Mouse (Mus musculus) intestine, embryonic 15.5 days (tissue): Measurements from ENCODE around the gene Ppp2r5a. TPM values are rescaled to one million over a fixed set of nuclear protein-coding genes. Genes with fewer than 3 reads are reported as not detected.

ENCODE experiments used
- ATAC-seq: fragments of 200-750 bp; cut with Nextera tagmentation; 2 replicates; pipeline ENCODE4 v1.8.0; 2017; ENCODE audit warnings: moderate TSS enrichment, moderate library complexity
- H3K27ac ChIP-seq: fragments of 300-500 bp; sonication (generic); 2 replicates; pipeline ENCODE4 v1.5.1; 2015; ENCODE audit warnings: mild to moderate bottlenecking, inconsistent platforms
- H3K27me3 ChIP-seq: fragments of 300-500 bp; sonication (generic); replicated peaks from 2 replicates; pipeline ENCODE4 v1.6.1; 2015; ENCODE audit warnings: inconsistent platforms
- H3K36me3 ChIP-seq: fragments of 300-500 bp; sonication (generic); 2 replicates; pipeline ENCODE4 v1.6.1; 2015; ENCODE audit warnings: inconsistent platforms
- H3K4me1 ChIP-seq: fragments of 300-500 bp; sonication (generic); replicated peaks from 2 replicates; pipeline ENCODE4 v1.6.1; 2015; ENCODE audit warnings: inconsistent platforms
- H3K4me2 ChIP-seq: fragments of 300-500 bp; sonication (generic); replicated peaks from 2 replicates; pipeline ENCODE4 v1.6.1; 2015; ENCODE audit warnings: mild to moderate bottlenecking, inconsistent platforms
- H3K4me3 ChIP-seq: fragments of 300-500 bp; sonication (generic); replicated peaks from 2 replicates; pipeline ENCODE4 v1.5.1; 2015; ENCODE audit warnings: inconsistent platforms
- H3K9ac ChIP-seq: fragments of 300-500 bp; sonication (generic); 2 replicates; pipeline ENCODE4 v1.6.1; 2015; ENCODE audit warnings: inconsistent platforms
- H3K9me3 ChIP-seq: fragments of 300-500 bp; sonication (generic); 2 replicates; pipeline ENCODE4 v1.6.1; 2016; ENCODE audit warnings: inconsistent platforms
- WGBS: fragments of 180-500 bp; shearing (Covaris S2); methylation state at CpG from one replicate; pipeline ENCODE4 v1.1.7; 2015; 5-methylcytosine and 5-hydroxymethylcytosine counted together
- polyA plus RNA-seq: library from polyadenylated mRNA; unstranded; fragments of >200 nt; fragmentation: Nextera tagmentation; extraction: Ambion mirVana; gene quantifications from 2 replicates; pipeline ENCODE4 v1.2.1, GENCODE M21; 2015

The Ppp2r5a gene
- polyA plus RNA-seq, 1 experiment from 2014 or later: 23.7 TPM

DNA sequence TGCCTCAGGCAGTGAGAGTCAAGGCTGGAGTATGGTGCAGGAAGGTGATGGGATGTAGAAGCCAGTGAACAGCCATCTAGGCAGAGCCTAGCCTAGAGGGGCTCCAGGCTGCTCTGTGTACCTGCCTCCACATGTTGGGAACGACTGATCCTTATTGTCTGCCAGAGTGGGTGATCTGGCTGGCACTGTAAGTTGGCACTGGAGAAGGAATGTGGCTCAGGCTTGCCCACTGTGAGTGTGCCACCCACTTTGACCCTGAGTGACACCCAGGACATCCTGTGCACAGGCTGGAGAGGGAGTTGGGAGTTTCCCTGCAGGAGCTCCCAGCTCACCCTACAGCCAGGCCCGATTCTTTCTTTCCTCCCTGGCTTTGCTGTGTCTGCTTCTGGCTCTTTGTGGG is 63.2 kb downstream of the Ppp2r5a start:
- H3K27ac ChIP-seq: no peak overlapping the region
- no peak overlapping the region for H3K4me3 ChIP-seq
- no peaks in the 10 kb centered on the region for H3K4me1 ChIP-seq
- no peaks in the 10 kb centered on the region for H3K9me3 ChIP-seq
- 83% methylated on average over 2 of the region's 2 CpGs for whole genome bisulfite sequencing
- no peaks in the 10 kb centered on the region for H3K27me3 ChIP-seq
- ATAC-seq: no peak
- no peak overlapping the region for H3K4me2 ChIP-seq
- no peak overlapping the region for H3K9ac ChIP-seq
- H3K36me3 ChIP-seq: peaks cover 30% of the 10 kb centered on the region

- H3K27ac ChIP-seq: no peak overlapping the region
- peaks cover 15% of the 10 kb centered on the region; the same call in 1 of the 2 replicates for H3K36me3 ChIP-seq
- 81% methylated on average over 5 of the region's 5 CpGs for WGBS
- no peak overlapping the region for H3K4me3 ChIP-seq
- no peaks in the 10 kb centered on the region for H3K4me1 ChIP-seq
- H3K9ac ChIP-seq: no peak overlapping the region
- no peak for ATAC-seq
- no peaks in the 10 kb centered on the region for H3K9me3 ChIP-seq
- H3K4me2 ChIP-seq: no peak overlapping the region
- no peaks in the 10 kb centered on the region for H3K27me3 ChIP-seq
Observed at GRCm38 (mm10) chr1:191334500-191334899, 68.6 kb downstream of the Ppp2r5a start.

DNA sequence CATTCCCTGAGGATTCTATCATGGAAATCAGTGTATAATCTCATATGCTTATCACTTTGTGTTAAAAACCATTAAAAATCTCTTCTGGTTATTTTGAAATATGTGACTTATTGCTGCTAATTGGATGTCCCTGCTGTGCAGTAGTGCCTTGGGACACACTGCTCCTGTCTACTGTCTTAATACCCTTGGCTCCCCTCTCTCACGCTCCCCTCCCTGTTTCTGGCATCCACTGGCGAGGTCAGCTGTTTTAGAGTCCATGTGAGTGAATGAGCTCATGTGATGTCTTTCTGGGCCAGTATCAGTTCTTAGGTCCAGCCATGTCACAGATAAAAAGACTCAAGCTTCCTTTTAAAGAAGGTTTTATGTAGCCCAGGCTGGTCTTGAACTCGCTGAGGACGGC is 72.7 kb downstream of the Ppp2r5a start:
- H3K9ac ChIP-seq: no peak overlapping the region
- peaks cover 22% of the 10 kb centered on the region for H3K4me1 ChIP-seq
- no peak overlapping the region for H3K27ac ChIP-seq
- no peaks in the 10 kb centered on the region for H3K27me3 ChIP-seq
- H3K4me3 ChIP-seq: no peak overlapping the region
- 93% methylated on average over 4 of the region's 4 CpGs for WGBS
- no peak for ATAC-seq
- 0 out of 2 replicates have a peak, but pooled peaks cover 3% of the 10 kb centered on the region for H3K36me3 ChIP-seq
- no peak overlapping the region for H3K4me2 ChIP-seq
- no peaks in the 10 kb centered on the region for H3K9me3 ChIP-seq

DNA sequence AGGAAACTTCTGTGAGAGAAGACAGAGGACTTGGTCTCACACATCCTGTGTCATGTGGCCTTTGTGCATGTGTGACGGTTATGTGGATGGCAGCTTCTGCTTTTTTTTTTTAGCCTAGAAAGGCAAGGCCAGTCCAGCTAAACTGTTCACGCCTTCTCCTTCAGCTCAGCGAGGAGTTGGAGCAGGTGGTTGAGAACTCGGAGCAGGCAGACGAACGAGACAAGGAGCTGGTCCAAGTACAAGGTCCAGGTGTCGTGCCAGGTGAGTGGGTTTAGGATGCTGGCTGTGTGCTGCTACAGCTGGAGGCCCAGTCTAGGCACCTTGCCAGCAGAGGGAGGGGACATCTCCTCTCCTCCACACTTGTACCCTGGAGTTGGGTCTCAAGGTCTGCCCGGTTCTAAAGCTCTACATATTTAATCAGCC is 75.0 kb downstream of the Ppp2r5a start:
- H3K4me2 ChIP-seq: peak overlapping the region; percentile 94
- 58% methylated on average over 8 of the region's 8 CpGs for WGBS
- no peaks in the 10 kb centered on the region for H3K36me3 ChIP-seq
- H3K27ac ChIP-seq: peak overlapping the region; percentile 48; the same call in 1 of the 2 replicates
- H3K9me3 ChIP-seq: no peaks in the 10 kb centered on the region
- no peak overlapping the region for H3K4me3 ChIP-seq
- ATAC-seq: peak; percentile 55
- H3K4me1 ChIP-seq: peaks cover 23% of the 10 kb centered on the region
- no peak overlapping the region for H3K9ac ChIP-seq
- H3K27me3 ChIP-seq: no peaks in the 10 kb centered on the region

- no peak overlapping the region for H3K4me3 ChIP-seq
- peak overlapping the region; percentile 94 for H3K4me2 ChIP-seq
- H3K27me3 ChIP-seq: no peaks in the 10 kb centered on the region
- H3K9me3 ChIP-seq: no peaks in the 10 kb centered on the region
- H3K9ac ChIP-seq: no peak overlapping the region
- WGBS: 79% methylated on average over 8 of the region's 8 CpGs
- H3K36me3 ChIP-seq: no peaks in the 10 kb centered on the region
- H3K27ac ChIP-seq: no peak overlapping the region
- no peak for ATAC-seq
- peaks cover 23% of the 10 kb centered on the region for H3K4me1 ChIP-seq
Observed at GRCm38 (mm10) chr1:191327258-191327657, 75.8 kb downstream of the Ppp2r5a start.

DNA sequence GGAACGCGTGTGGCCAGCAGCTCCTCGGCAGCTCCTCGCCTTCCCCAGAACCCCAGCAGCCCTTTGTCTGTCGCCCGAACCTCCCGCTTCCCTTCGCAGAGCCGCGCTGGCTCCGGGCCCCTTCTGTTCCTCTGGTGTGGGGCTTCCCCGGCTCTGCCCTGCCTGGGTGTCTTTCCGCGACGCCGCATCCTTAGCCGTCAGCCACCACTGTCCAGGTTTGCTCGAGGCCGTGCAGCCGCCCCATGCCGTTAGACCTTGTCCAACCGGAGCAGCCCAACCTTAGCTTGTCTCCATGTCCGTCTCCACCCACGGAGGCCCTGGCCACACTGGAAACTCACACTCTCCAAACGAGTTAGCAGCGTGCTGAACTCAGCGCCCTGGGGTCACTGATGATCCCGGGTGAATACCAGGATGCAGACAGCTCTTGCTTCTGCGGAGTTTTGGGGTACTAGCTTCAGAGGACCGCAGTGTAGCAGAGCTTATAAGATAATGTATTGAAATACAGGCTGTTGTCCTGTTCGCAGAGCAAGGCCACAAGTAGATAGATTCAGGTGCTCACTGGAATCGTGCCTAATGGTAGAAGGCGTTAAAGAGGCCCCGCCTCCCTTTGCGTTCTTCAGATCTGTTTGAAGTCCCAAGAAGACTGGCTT is 76.7 kb downstream of the Ppp2r5a start:
- WGBS: under 1% methylated on average over 35 of the region's 35 CpGs

GRCm38 (mm10) chr1:191325726-191326232 is 77.3 kb downstream of the Ppp2r5a start, which contains the start of gene Tmem206:
Gene Tmem206, plus strand, starts transcription at chr1:191325912.
- peak within 1 kb of the TSS; percentile 84 for H3K9ac ChIP-seq
- no peaks in the 10 kb centered on the region for H3K36me3 ChIP-seq
- H3K27ac ChIP-seq: peak within 1 kb of the TSS; percentile 64
- ATAC-seq: peak; percentile 95
- H3K4me1 ChIP-seq: peaks cover 23% of the 10 kb centered on the region
- H3K4me2 ChIP-seq: peak within 1 kb of the TSS; percentile 94
- H3K4me3 ChIP-seq: peak within 1 kb of the TSS; percentile 65
- under 1% methylated on average over 42 of the region's 42 CpGs for WGBS
- no peaks in the 10 kb centered on the region for H3K9me3 ChIP-seq
- no peaks in the 10 kb centered on the region for H3K27me3 ChIP-seq

More for the DNA sequence above, 76.7 kb downstream of the Ppp2r5a start:
- Histone ChIP-seq H3K4me3 (peak overlapping the region; percentile 65), H3K27ac (peak overlapping the region; percentile 64), H3K27me3 (no peaks in the 10 kb centered on the region), H3K9ac (peak overlapping the region; percentile 84), H3K36me3 (no peaks in the 10 kb centered on the region), H3K9me3 (no peaks in the 10 kb centered on the region), H3K4me2 (peak overlapping the region; percentile 94), H3K4me1 (peaks cover 23% of the 10 kb centered on the region)
- ATAC-seq: peak; percentile 74

- 79% methylated on average over 7 of the region's 7 CpGs for WGBS
- no peaks in the 10 kb centered on the region for H3K27me3 ChIP-seq
- ATAC-seq: peak; percentile 6; the same call in 1 of the 2 replicates
Observed at GRCm38 (mm10) chr1:191324733-191325590, 78.1 kb downstream of the Ppp2r5a start.

GRCm38 (mm10) chr1:191323381-191323780 is 79.7 kb downstream of the Ppp2r5a start:
- no peak overlapping the region for H3K4me3 ChIP-seq
- H3K27ac ChIP-seq: no peak overlapping the region
- H3K9ac ChIP-seq: no peak overlapping the region
- H3K9me3 ChIP-seq: no peaks in the 10 kb centered on the region
- H3K36me3 ChIP-seq: no peaks in the 10 kb centered on the region
- no peak overlapping the region for H3K4me2 ChIP-seq
- WGBS: 84% methylated on average over 3 of the region's 3 CpGs
- H3K27me3 ChIP-seq: no peaks in the 10 kb centered on the region
- peaks cover 22% of the 10 kb centered on the region for H3K4me1 ChIP-seq
- no peak for ATAC-seq

More at GRCm38 (mm10) chr1:191324733-191325590, 78.1 kb downstream of the Ppp2r5a start:
- Histone ChIP-seq H3K9me3 (no peaks in the 10 kb centered on the region), H3K4me2 (peak overlapping the region; percentile 94), H3K4me1 (peaks cover 23% of the 10 kb centered on the region), H3K36me3 (no peaks in the 10 kb centered on the region), H3K9ac (no peak overlapping the region), H3K4me3 (no peak overlapping the region), H3K27ac (no peak overlapping the region)

DNA sequence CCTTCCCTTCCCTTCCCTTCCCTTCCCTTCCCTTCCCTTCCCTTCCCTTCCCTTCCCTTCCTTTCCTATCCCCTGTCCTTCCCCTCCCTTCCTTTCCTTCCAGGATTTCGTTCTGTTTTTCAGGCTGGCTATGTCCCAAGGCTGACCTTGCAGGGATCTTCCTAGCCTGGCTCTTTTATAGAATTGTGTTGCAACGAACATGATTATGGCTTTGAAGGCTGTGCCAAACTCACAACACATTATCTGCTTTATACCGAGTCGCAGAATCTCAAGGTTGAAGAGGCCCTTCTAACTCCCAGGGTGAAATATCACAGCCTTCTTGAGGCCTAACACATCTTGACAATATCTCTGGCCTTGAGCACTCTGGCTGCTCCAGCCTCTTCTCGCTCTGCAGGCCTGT is 84.4 kb downstream of the Ppp2r5a start:
- Histone ChIP-seq H3K27ac (peak overlapping the region; percentile 29; the same call in 1 of the 2 replicates), H3K4me1 (no peaks in the 10 kb centered on the region; the same call in 1 of the 2 replicates), H3K4me2 (no peak overlapping the region), H3K27me3 (no peaks in the 10 kb centered on the region), H3K9me3 (no peaks in the 10 kb centered on the region), H3K36me3 (no peaks in the 10 kb centered on the region), H3K4me3 (no peak overlapping the region), H3K9ac (no peak overlapping the region)
- 46% methylated on average over 5 of the region's 5 CpGs for WGBS
- ATAC-seq: no peak

DNA sequence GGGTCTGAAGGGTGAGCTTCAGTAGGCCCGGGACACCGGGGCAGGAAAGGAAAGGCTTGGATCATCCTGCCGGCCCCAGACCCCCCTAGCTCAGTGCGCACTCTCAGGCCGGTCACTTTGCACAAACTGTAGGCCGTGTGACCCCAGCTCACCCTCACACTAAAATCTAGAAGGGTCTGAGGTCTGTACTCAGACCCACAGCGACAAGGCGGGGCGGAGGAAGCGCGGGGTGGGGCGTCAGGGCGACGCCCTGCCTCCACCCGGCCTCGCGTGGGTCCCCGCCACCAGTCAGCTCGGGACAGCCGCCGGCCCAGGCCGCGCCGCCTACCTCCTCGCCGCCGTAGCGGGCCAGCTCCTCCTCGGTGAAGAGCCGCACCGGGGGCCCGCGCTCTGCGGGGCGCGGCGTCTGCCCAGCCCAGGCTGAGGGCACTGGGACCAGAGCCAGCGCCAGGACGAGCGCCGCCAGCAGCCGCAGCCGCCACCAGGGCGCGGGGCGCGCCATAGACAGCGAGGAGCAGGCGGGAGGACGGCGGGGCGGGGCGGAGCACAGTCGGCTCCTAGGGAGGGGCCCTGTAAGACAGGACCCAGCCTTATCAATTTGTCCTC is 85.4 kb downstream of the Ppp2r5a start, which contains the start of gene Nenf:
TSS of gene Nenf (minus strand) at position 604 of the 606 bp plus-strand sequence.
- Histone ChIP-seq H3K9me3 (no peaks in the 10 kb centered on the region), H3K9ac (peak within 1 kb of the TSS; percentile 88), H3K27me3 (no peaks in the 10 kb centered on the region), H3K4me1 (no peaks in the 10 kb centered on the region; the same call in 1 of the 2 replicates), H3K4me3 (peak within 1 kb of the TSS; percentile 80), H3K4me2 (peak within 1 kb of the TSS; percentile 89), H3K27ac (peak within 1 kb of the TSS; percentile 82), H3K36me3 (no peaks in the 10 kb centered on the region)
- under 1% methylated on average over 50 of the region's 54 CpGs for WGBS
- ATAC-seq: peak; percentile 95

GRCm38 (mm10) chr1:191316818-191317217 is 86.3 kb downstream of the Ppp2r5a start:
- Histone ChIP-seq H3K4me3 (peak overlapping the region; percentile 80), H3K9me3 (no peaks in the 10 kb centered on the region), H3K4me2 (peak overlapping the region; percentile 89), H3K36me3 (no peaks in the 10 kb centered on the region), H3K4me1 (no peaks in the 10 kb centered on the region; the same call in 1 of the 2 replicates), H3K27me3 (no peaks in the 10 kb centered on the region), H3K27ac (no peak overlapping the region), H3K9ac (0 out of 2 replicates have a peak overlapping the region, but pooled peaks have one; percentile 88)
- 71% methylated on average over 8 of the region's 8 CpGs for WGBS
- no peak for ATAC-seq
